16 mouse cellular contexts compared by ENCODE assay signal in genomic region chr8:117136763-117137162, GRCm38 (mm10). TPM values are rescaled to one million over a fixed set of nuclear protein-coding genes. Genes with fewer than 3 reads are reported as not detected.
"Had no signal": no experiment of that assay in that cellular context is flagged by ENCODE, and none has a peak within 500 bp of the region (broad histone marks: within the 10 kb centered on the region; RNA-seq: fewer than 3 reads in every experiment).

No protein-coding gene starts in this region.

- ATAC-seq: hindbrain, postnatal 0 days; midbrain, embryonic 15.5 days had no signal

- H3K27ac ChIP-seq: hindbrain, postnatal 0 days; left cerebral cortex, adult 2 months; limb, embryonic 10.5 days; liver, embryonic 14.5 days; lung, embryonic 15.5 days; midbrain, embryonic 15.5 days; neural tube, embryonic 13.5 days; stomach, embryonic 15.5 days had no signal

- H3K9ac ChIP-seq: liver, embryonic 14.5 days; lung, embryonic 15.5 days; midbrain, embryonic 15.5 days; neural tube, embryonic 13.5 days; stomach, embryonic 15.5 days had no signal

- H3K36me3 ChIP-seq: limb, embryonic 10.5 days; lung, embryonic 15.5 days; midbrain, embryonic 15.5 days; neural tube, embryonic 13.5 days; stomach, embryonic 15.5 days had no signal

- H3K4me2 ChIP-seq: lung, embryonic 15.5 days; midbrain, embryonic 11.5 days; midbrain, embryonic 15.5 days; neural tube, embryonic 13.5 days; stomach, embryonic 15.5 days had no signal

- DNase-seq: kidney, adult 9 months; kidney, postnatal 10 days; right cerebral cortex, postnatal 4 days; thymus, postnatal 4 days had no signal

- H3K9me3 ChIP-seq: limb, embryonic 10.5 days; lung, embryonic 15.5 days; midbrain, embryonic 15.5 days; neural tube, embryonic 13.5 days; stomach, embryonic 15.5 days had no signal

- H3K4me3 ChIP-seq: left cerebral cortex, adult 2 months; limb, embryonic 10.5 days; lung, embryonic 15.5 days; midbrain, embryonic 15.5 days; neural tube, embryonic 13.5 days; stomach, embryonic 15.5 days had no signal

- H3K27me3 ChIP-seq: lung, embryonic 15.5 days; midbrain, embryonic 15.5 days; neural tube, embryonic 13.5 days; stomach, embryonic 15.5 days had no signal

- H3K4me1 ChIP-seq: limb, embryonic 10.5 days; midbrain, embryonic 15.5 days; neural tube, embryonic 13.5 days had no signal

RNA-seq across cellular contexts. Expression of gene Bco1, which starts 41.1 kb away (rescaled TPM):
- total RNA-seq: layer of hippocampus, postnatal 14 days; left cerebral cortex, adult 2 months; left cerebral cortex, postnatal 14 days had no signal
- polyA plus RNA-seq: limb, embryonic 10.5 days had no signal

RNA-seq across cellular contexts. Expression of gene Pkd1l2, which starts 54.5 kb away (rescaled TPM):
- total RNA-seq: left cerebral cortex, postnatal 14 days had no signal
- polyA plus RNA-seq: intestine, embryonic 14.5 days; limb, embryonic 10.5 days; liver, embryonic 14.5 days; lung, embryonic 15.5 days; midbrain, embryonic 11.5 days; midbrain, embryonic 15.5 days; neural tube, embryonic 13.5 days had no signal
